Mouse (Mus musculus) olfactory bulb, adult 2 months (tissue): ENCODE measurements around the gene Cnr1.

Source experiments
- CTCF ChIP-seq: fragments of 200-500 bp; IDR thresholded peaks from 2 replicates; pipeline ENCODE4 v1.5.1; 2012; ENCODE audit warnings: low read depth, mild to moderate bottlenecking, low read length, moderate library complexity; ENCODE audit not compliant: insufficient read depth
- POLR2A ChIP-seq: fragments of 200-500 bp; IDR thresholded peaks from 2 replicates; pipeline ENCODE4 v1.6.1; 2012; ENCODE audit warnings: mild to moderate bottlenecking, low read depth, low read length, moderate library complexity; ENCODE audit not compliant: insufficient read depth

DNA sequence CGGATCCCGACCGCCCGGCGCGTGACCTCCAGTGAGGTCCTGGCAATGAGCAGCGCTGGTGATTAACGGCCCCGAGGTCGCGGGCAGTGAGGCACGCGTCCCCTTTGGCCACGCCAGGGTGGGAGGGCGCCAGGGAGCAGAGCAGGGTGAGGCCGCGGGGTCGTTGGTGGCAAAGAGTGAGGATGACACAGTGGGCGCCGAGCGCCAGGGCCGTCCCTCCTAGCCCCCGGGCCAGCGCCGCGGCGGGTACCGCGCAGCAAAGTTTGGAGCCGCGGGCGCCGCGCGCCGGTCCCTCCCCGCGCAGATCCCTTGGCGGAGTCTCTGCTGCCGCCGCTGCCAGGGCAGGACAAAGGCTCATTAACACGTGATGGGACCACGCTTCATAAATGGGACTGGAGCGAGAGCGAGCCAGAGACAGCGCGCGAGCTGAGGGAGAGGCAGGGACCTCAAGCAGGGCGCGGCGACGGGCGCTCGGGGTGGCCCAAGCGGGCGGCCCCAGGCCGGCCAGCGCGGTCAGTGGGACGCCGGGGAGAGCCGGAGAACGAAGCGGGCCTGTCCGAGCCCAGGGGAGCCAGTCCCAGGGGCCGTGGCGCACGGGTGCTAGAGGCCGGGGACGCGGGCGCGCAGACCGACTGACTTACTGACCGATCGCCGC, at the start of gene Cnr1:
- TF ChIP-seq POLR2A (peak; percentile 32; the same call in 1 of the 2 replicates), CTCF (no peak)
